In genomic region chr12:73585850-73586249, GRCm38 (mm10) we compare ENCODE assay signal across 8 mouse cellular contexts. TPM values are rescaled to one million over a fixed set of nuclear protein-coding genes. Genes with fewer than 3 reads are reported as not detected.
DNase-seq lines count a peak whose midpoint lies in the region; ATAC-seq and TF ChIP-seq lines count a peak whose summit lies in the region.

No protein-coding gene starts in this region.

- peak; percentile 39 for DNase-seq in embryo, embryonic 10.5 days (ENCODE audit: low spot score)
- no peak for DNase-seq in embryo, embryonic 11 days
- peak; percentile 55 for DNase-seq in 416B (ENCODE audit: low read depth)
- DNase-seq in hindbrain, embryonic 10.5 days (ENCODE audit: low spot score): peak; percentile 8
- DNase-seq in liver, postnatal 0 days: no peak
- DNase-seq in frontal cortex, postnatal 36 days (ENCODE audit: low spot score in 2 of 2): no peak
- DNase-seq in ovary, postnatal 36 days (ENCODE audit: low spot score): no peak
- no peak for DNase-seq in left cerebral cortex, adult 18-20 months (ENCODE audit: low spot score in 2 of 2)

- TF ChIP-seq EP300 in liver, postnatal 0 days (IDR thresholded peaks at IDR 0.05; ENCODE audit: low read depth): no peak

- H3K4me2 ChIP-seq in liver, postnatal 0 days (ENCODE audit: low read depth, low read length): peak overlapping the region; percentile 90

- peaks cover 24% of the 10 kb centered on the region for H3K4me1 ChIP-seq in hindbrain, embryonic 10.5 days (replicated peaks)
- H3K4me1 ChIP-seq in liver, postnatal 0 days (ENCODE audit: insufficient read depth): peaks cover 12% of the 10 kb centered on the region; the same call in 1 of the 2 replicates

- H3K9ac ChIP-seq in liver, postnatal 0 days (replicated peaks): peak overlapping the region; percentile 70; the same call in 1 of the 2 replicates

- no peaks in the 10 kb centered on the region for H3K9me3 ChIP-seq in hindbrain, embryonic 10.5 days
- no peaks in the 10 kb centered on the region for H3K9me3 ChIP-seq in liver, postnatal 0 days (ENCODE audit: low read length)

- peak overlapping the region; percentile 80 for H3K4me3 ChIP-seq in hindbrain, embryonic 10.5 days
- peak overlapping the region; percentile 70 for H3K4me3 ChIP-seq in liver, postnatal 0 days (ENCODE audit: low read depth, low read length)

- no peak overlapping the region for H3K27ac ChIP-seq in hindbrain, embryonic 10.5 days
- no peak overlapping the region for H3K27ac ChIP-seq in liver, postnatal 0 days (ENCODE audit: low read depth)

- no peak for ATAC-seq in liver, postnatal 0 days

- no peak for TF ChIP-seq CTCF in liver, postnatal 0 days (IDR thresholded peaks at IDR 0.05; ENCODE audit: low read depth)

- 2% methylated on average over 7 of the region's 7 CpGs for WGBS in hindbrain, embryonic 10.5 days
- WGBS in liver, postnatal 0 days (ENCODE audit: insufficient replicate concordance): 2% methylated on average over 7 of the region's 7 CpGs

- H3K27me3 ChIP-seq in hindbrain, embryonic 10.5 days (ENCODE audit: insufficient read depth, poor library complexity, severe bottlenecking): peaks cover 63% of the 10 kb centered on the region
- peaks cover 26% of the 10 kb centered on the region for H3K27me3 ChIP-seq in liver, postnatal 0 days (ENCODE audit: insufficient read depth, low read length)

- H3K36me3 ChIP-seq in hindbrain, embryonic 10.5 days: no peaks in the 10 kb centered on the region
- no peaks in the 10 kb centered on the region for H3K36me3 ChIP-seq in liver, postnatal 0 days (replicated peaks; ENCODE audit: insufficient read depth, low read length)

RNA-seq across cellular contexts. Expression of gene Prkch, which starts 1.3 kb away (rescaled TPM):
- polyA plus RNA-seq in hindbrain, embryonic 10.5 days (2016; fragmentation: Nextera tagmentation; extraction: Ambion mirVana): 5.7 and 7.9 TPM in 2 replicates
- 2.3 and 2.4 TPM in 2 replicates for polyA plus RNA-seq in liver, postnatal 0 days (2015; fragmentation: Nextera tagmentation; extraction: Ambion mirVana)
- 1 to 10 TPM; 4.8 to 5.6 TPM for total RNA-seq in left cerebral cortex, adult 18-20 months (2021)

RNA-seq across cellular contexts. Expression of gene Tmem30b, which starts 39.7 kb away (rescaled TPM):
- polyA plus RNA-seq in hindbrain, embryonic 10.5 days (2016; fragmentation: Nextera tagmentation; extraction: Ambion mirVana): 3.9 and 5.8 TPM in 2 replicates
- polyA plus RNA-seq in liver, postnatal 0 days (2015; fragmentation: Nextera tagmentation; extraction: Ambion mirVana): 40.7 and 42.3 TPM in 2 replicates
- total RNA-seq in left cerebral cortex, adult 18-20 months (2021): under 1 TPM; 0.30 to 0.40 TPM

Comparison
In these comparisons a context has a peak if more than half of its experiments do, and no peak if none do; other contexts are left out.
1. DNase-seq: peak in embryo, embryonic 10.5 days (single experiment), 416B (single experiment) and hindbrain, embryonic 10.5 days (single experiment); none in embryo, embryonic 11 days (single experiment), liver, postnatal 0 days (single experiment), frontal cortex, postnatal 36 days (0 of 2), ovary, postnatal 36 days (single experiment) and left cerebral cortex, adult 18-20 months (0 of 2).